Mouse (Mus musculus) liver, embryonic 14.5 days (tissue): ENCODE measurements around the gene Sptssa. TPM values are rescaled to one million over a fixed set of nuclear protein-coding genes. Genes with fewer than 3 reads are reported as not detected.

Experiments used
- ATAC-seq: fragments of 200-750 bp; cut with Nextera tagmentation; 2 replicates; pipeline ENCODE4 v1.8.0; 2017; ENCODE audit warnings: moderate number of reproducible peaks, mild to moderate bottlenecking, moderate library complexity; ENCODE audit not compliant: insufficient read depth
- DNase-seq, 3 experiments: peaks; one replicate each; pipeline ENCODE4 v3.0.0-alpha.2; 2012 to 2013; ENCODE audit warnings: low read depth in 3 of 3, low spot score in 3 of 3
- H3K27ac ChIP-seq: fragments of 300-500 bp; sonication (generic); 2 replicates; pipeline ENCODE4 v1.5.1; 2014; ENCODE audit warnings: moderate library complexity, mild to moderate bottlenecking, control low read depth, inconsistent platforms
- H3K27me3 ChIP-seq: fragments of 300-500 bp; sonication (generic); 2 replicates; pipeline ENCODE4 v1.6.1; 2014; ENCODE audit warnings: mild to moderate bottlenecking, low read length, moderate library complexity; ENCODE audit not compliant: control insufficient read depth, insufficient read depth
- H3K36me3 ChIP-seq: fragments of 300-500 bp; sonication (generic); replicated peaks from 2 replicates; pipeline ENCODE4 v1.6.1; 2014; ENCODE audit warnings: low read depth; ENCODE audit not compliant: control insufficient read depth, insufficient read depth
- H3K4me1 ChIP-seq, 2 experiments: fragments of 200-500 bp in 1 of 2; fragments of 300-500 bp in 1 of 2; sonication (generic) in 1 of 2; replicated peaks; 2 replicates each; pipeline ENCODE4 v1.6.1; 2012 to 2014; ENCODE audit warnings: antibody characterized with exemption in 1 of 2, inconsistent platforms in 1 of 2, low read length in 1 of 2; ENCODE audit not compliant: control insufficient read depth in 2 of 2, insufficient read depth in 2 of 2
- H3K4me2 ChIP-seq: fragments of 300-500 bp; sonication (generic); 2 replicates; pipeline ENCODE4 v1.6.1; 2014; ENCODE audit warnings: low read depth, mild to moderate bottlenecking, control low read depth, moderate library complexity
- H3K4me3 ChIP-seq, 2 experiments: fragments of 200-500 bp in 1 of 2; fragments of 300-500 bp in 1 of 2; sonication (generic) in 1 of 2; 2 replicates each; pipeline ENCODE4 v1.5.1; 2012 to 2014; ENCODE audit warnings: low read depth in 2 of 2, low read length in 2 of 2, mild to moderate bottlenecking in 2 of 2, control low read depth in 1 of 2, inconsistent platforms in 1 of 2, moderate library complexity in 1 of 2; ENCODE audit not compliant: insufficient read depth in 1 of 2
- H3K9ac ChIP-seq: fragments of 300-500 bp; sonication (generic); replicated peaks from 2 replicates; pipeline ENCODE4 v1.6.1; 2014; ENCODE audit warnings: mild to moderate bottlenecking, control low read depth, moderate library complexity
- H3K9me3 ChIP-seq: fragments of 300-500 bp; sonication (generic); 2 replicates; pipeline ENCODE4 v1.6.1; 2016; ENCODE audit warnings: low read length, mixed read lengths; ENCODE audit not compliant: control insufficient read depth
- CTCF ChIP-seq: IDR thresholded peaks from 2 replicates; pipeline ENCODE4 v1.5.1; 2016; ENCODE audit warnings: antibody characterized with exemption, low read depth, control low read depth
- EP300 ChIP-seq: IDR thresholded peaks from 2 replicates; pipeline ENCODE4 v1.6.1; 2016; ENCODE audit warnings: antibody characterized with exemption, low read depth
- WGBS: fragments of 180-500 bp; shearing (Covaris S2); extraction: QIAGEN DNeasy Blood & Tissue Kit; methylation state at CpG from one replicate; pipeline ENCODE4 v1.1.7; 2014; ENCODE audit not compliant: insufficient replicate concordance; 5-methylcytosine and 5-hydroxymethylcytosine counted together
- polyA plus RNA-seq, 2 experiments: library from polyadenylated mRNA; depleted of rRNA in 1 of 2; stranded (reverse) in 1 of 2; unstranded in 1 of 2; fragments of >200 nt; fragmentation: Nextera tagmentation in 1 of 2; extraction: Ambion mirVana in 1 of 2; gene quantifications; 2 replicates each; pipeline versions ENCODE4 v1.2.1 to v1.2.3; 2012 to 2014

Gene Sptssa
- polyA plus RNA-seq, 2 experiments = 32.1 to 65.2 TPM

- Histone ChIP-seq H3K9ac (no peak overlapping the region), H3K4me3 (no peak overlapping the region), H3K4me1 (no peaks in the 10 kb centered on the region), H3K4me2 (no peak overlapping the region), H3K27ac (no peak overlapping the region), H3K36me3 (no peaks in the 10 kb centered on the region), H3K9me3 (no peaks in the 10 kb centered on the region), H3K27me3 (no peaks in the 10 kb centered on the region)
- TF ChIP-seq EP300 = no peak
- no peak for TF ChIP-seq CTCF
- DNase-seq (no peak), ATAC-seq (no peak)
- 77% methylated on average over 13 of the region's 13 CpGs for WGBS
These were observed 36.2 kb downstream of the Sptssa start for GRCm38 (mm10) chr12:54620042-54620705.

- H3K4me2 ChIP-seq = no peak overlapping the region
- no peak overlapping the region for H3K27ac ChIP-seq
- TF ChIP-seq CTCF (no peak), EP300 (no peak)
- no peak overlapping the region for H3K9ac ChIP-seq
- no peaks in the 10 kb centered on the region for H3K4me1 ChIP-seq
- 51% methylated on average over 6 of the region's 6 CpGs for WGBS
- ATAC-seq (no peak), DNase-seq (no peak)
- H3K9me3 ChIP-seq = no peaks in the 10 kb centered on the region
- no peaks in the 10 kb centered on the region for H3K36me3 ChIP-seq
- no peaks in the 10 kb centered on the region for H3K27me3 ChIP-seq
- no peak overlapping the region for H3K4me3 ChIP-seq
These were observed 47.4 kb downstream of the Sptssa start for GRCm38 (mm10) chr12:54608988-54609387.

GRCm38 (mm10) chr12:54605203-54605602 lies 51.2 kb downstream of the Sptssa start:
- Histone ChIP-seq H3K4me1 (no peaks in the 10 kb centered on the region), H3K4me3 (no peak overlapping the region), H3K27me3 (no peaks in the 10 kb centered on the region), H3K9me3 (no peaks in the 10 kb centered on the region), H3K36me3 (no peaks in the 10 kb centered on the region), H3K9ac (no peak overlapping the region), H3K4me2 (no peak overlapping the region), H3K27ac (no peak overlapping the region)
- DNase-seq (no peak), ATAC-seq (no peak)
- 53% methylated on average over 3 of the region's 3 CpGs for WGBS
- TF ChIP-seq CTCF (no peak), EP300 (no peak)

GRCm38 (mm10) chr12:54603542-54604167 lies 52.7 kb downstream of the Sptssa start:
- Histone ChIP-seq H3K4me1 (no peaks in the 10 kb centered on the region), H3K27ac (no peak overlapping the region), H3K27me3 (no peaks in the 10 kb centered on the region), H3K9ac (no peak overlapping the region), H3K4me3 (no peak overlapping the region), H3K9me3 (no peaks in the 10 kb centered on the region), H3K4me2 (no peak overlapping the region), H3K36me3 (no peaks in the 10 kb centered on the region)
- ATAC-seq (no peak), DNase-seq (no peak)
- WGBS = 57% methylated on average over 9 of the region's 9 CpGs
- TF ChIP-seq EP300 (no peak), CTCF (no peak)

GRCm38 (mm10) chr12:54600482-54600881 lies 55.9 kb downstream of the Sptssa start:
- Histone ChIP-seq H3K27me3 (no peaks in the 10 kb centered on the region), H3K9ac (no peak overlapping the region), H3K36me3 (no peaks in the 10 kb centered on the region), H3K27ac (no peak overlapping the region), H3K4me3 (no peak overlapping the region), H3K9me3 (no peaks in the 10 kb centered on the region), H3K4me2 (no peak overlapping the region), H3K4me1 (no peaks in the 10 kb centered on the region)
- WGBS = 72% methylated on average over 4 of the region's 4 CpGs
- TF ChIP-seq EP300 = no peak
- TF ChIP-seq CTCF = no peak
- ATAC-seq = no peak
- no peak for DNase-seq
